Comparison of ENCODE assay signal across 17 mouse cellular contexts in the genomic region with DNA sequence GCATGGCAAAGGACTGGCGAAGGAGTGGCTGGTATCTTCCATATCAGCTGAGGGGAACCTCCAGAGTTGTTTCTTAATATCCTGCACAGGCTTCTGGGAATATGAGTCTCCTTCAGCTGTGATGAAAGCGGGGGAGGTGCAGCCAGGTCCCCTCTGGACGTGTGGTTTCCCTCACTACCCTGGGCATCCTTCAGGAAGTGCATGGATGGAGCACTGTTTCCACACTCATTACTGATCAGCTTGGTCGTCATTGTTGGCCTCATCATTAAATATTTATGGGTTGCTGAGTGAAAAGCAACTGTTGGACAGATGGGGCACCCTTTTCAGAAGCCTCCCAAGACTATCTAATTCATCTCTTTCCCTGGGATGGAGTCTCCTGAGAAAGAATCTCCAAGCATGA.
DNase-seq lines count a peak whose midpoint lies in the region; ATAC-seq lines count a peak whose summit lies in the region.
"Had no signal": no experiment of that assay in that cellular context is flagged by ENCODE, and none has a peak within 500 bp of the region (broad histone marks: within the 10 kb centered on the region; RNA-seq: fewer than 3 reads in every experiment).

No protein-coding gene starts in this region.

- H3K27me3 ChIP-seq in forebrain, embryonic 14.5 days (replicated peaks; ENCODE audit: control insufficient read depth, insufficient read depth, low read length): no peaks in the 10 kb centered on the region
- H3K27me3 ChIP-seq in forebrain, embryonic 16.5 days (replicated peaks; ENCODE audit: control insufficient read depth, insufficient read depth, low read length): no peaks in the 10 kb centered on the region
- no peaks in the 10 kb centered on the region for H3K27me3 ChIP-seq in hindbrain, embryonic 14.5 days (ENCODE audit: control insufficient read depth, insufficient read depth, low read length)
- no peaks in the 10 kb centered on the region for H3K27me3 ChIP-seq in midbrain, embryonic 16.5 days (ENCODE audit: control insufficient read depth, insufficient read depth, low read depth, low read length)
- H3K27me3 ChIP-seq in forebrain, embryonic 15.5 days: no peaks in the 10 kb centered on the region
- H3K27me3 ChIP-seq: liver, embryonic 15.5 days had no signal

- peak; percentile 35 for DNase-seq in forebrain, embryonic 14.5 days (ENCODE audit: low spot score)
- DNase-seq in embryo, embryonic 10.5 days (ENCODE audit: low spot score): peak; percentile 63
- DNase-seq in hindbrain, embryonic 14.5 days (ENCODE audit: low spot score): no peak
- no peak for DNase-seq in thymus, postnatal 14 days
- DNase-seq: adrenal gland, postnatal 10 days; B cell, adult 2 months; cerebellum, adult 18-20 months; cerebellum, postnatal 36 days; heart, adult 2 months; kidney, adult 9 months; kidney, postnatal 36 days; lung, postnatal 10 days had no signal

- no peaks in the 10 kb centered on the region for H3K9me3 ChIP-seq in forebrain, embryonic 14.5 days (replicated peaks; ENCODE audit: control insufficient read depth, low read length)
- no peaks in the 10 kb centered on the region for H3K9me3 ChIP-seq in forebrain, embryonic 16.5 days (ENCODE audit: control insufficient read depth, low read length)
- H3K9me3 ChIP-seq in hindbrain, embryonic 14.5 days (ENCODE audit: control insufficient read depth, low read length): no peaks in the 10 kb centered on the region
- H3K9me3 ChIP-seq in midbrain, embryonic 16.5 days (replicated peaks; ENCODE audit: control insufficient read depth, low read length, poor library complexity, severe bottlenecking): no peaks in the 10 kb centered on the region
- no peaks in the 10 kb centered on the region for H3K9me3 ChIP-seq in forebrain, embryonic 15.5 days
- H3K9me3 ChIP-seq: limb, embryonic 13.5 days; liver, embryonic 15.5 days had no signal

- H3K27ac ChIP-seq in forebrain, embryonic 14.5 days (ENCODE audit: low read depth, low read length): no peak overlapping the region; the same call in 1 of the 2 replicates
- H3K27ac ChIP-seq in forebrain, embryonic 16.5 days (ENCODE audit: low read length): no peak overlapping the region
- no peak overlapping the region for H3K27ac ChIP-seq in hindbrain, embryonic 14.5 days
- 0 out of 2 replicates have a peak overlapping the region, but pooled peaks have one; percentile 22 for H3K27ac ChIP-seq in midbrain, embryonic 16.5 days (ENCODE audit: low read length)
- H3K27ac ChIP-seq in forebrain, embryonic 15.5 days (replicated peaks): no peak overlapping the region
- H3K27ac ChIP-seq: heart, adult 2 months; limb, embryonic 13.5 days; liver, embryonic 15.5 days had no signal

- no peak overlapping the region for H3K4me3 ChIP-seq in forebrain, embryonic 14.5 days (ENCODE audit: low read depth, low read length)
- no peak overlapping the region for H3K4me3 ChIP-seq in forebrain, embryonic 16.5 days (replicated peaks; ENCODE audit: low read length)
- H3K4me3 ChIP-seq in hindbrain, embryonic 14.5 days (replicated peaks; ENCODE audit: low read length): no peak overlapping the region
- H3K4me3 ChIP-seq in midbrain, embryonic 16.5 days (ENCODE audit: low read depth, low read length): no peak overlapping the region
- no peak overlapping the region for H3K4me3 ChIP-seq in forebrain, embryonic 15.5 days
- H3K4me3 ChIP-seq: heart, adult 2 months; limb, embryonic 13.5 days; liver, embryonic 15.5 days had no signal

- H3K4me1 ChIP-seq in forebrain, embryonic 14.5 days (ENCODE audit: control insufficient read depth, insufficient read depth, low read length): peaks cover 32% of the 10 kb centered on the region
- peaks cover 35% of the 10 kb centered on the region for H3K4me1 ChIP-seq in forebrain, embryonic 16.5 days (replicated peaks; ENCODE audit: control insufficient read depth, insufficient read depth, low read length)
- H3K4me1 ChIP-seq in hindbrain, embryonic 14.5 days (replicated peaks; ENCODE audit: control insufficient read depth, insufficient read depth, low read length): peaks cover 25% of the 10 kb centered on the region
- peaks cover 35% of the 10 kb centered on the region for H3K4me1 ChIP-seq in midbrain, embryonic 16.5 days (ENCODE audit: control insufficient read depth, insufficient read depth, low read length)
- peaks cover 34% of the 10 kb centered on the region for H3K4me1 ChIP-seq in forebrain, embryonic 15.5 days
- H3K4me1 ChIP-seq: limb, embryonic 13.5 days; liver, embryonic 15.5 days had no signal

- no peak overlapping the region for H3K4me2 ChIP-seq in forebrain, embryonic 14.5 days (ENCODE audit: low read length)
- H3K4me2 ChIP-seq in forebrain, embryonic 16.5 days (ENCODE audit: low read length): no peak overlapping the region
- no peak overlapping the region for H3K4me2 ChIP-seq in hindbrain, embryonic 14.5 days (replicated peaks)
- H3K4me2 ChIP-seq in midbrain, embryonic 16.5 days (ENCODE audit: low read length): no peak overlapping the region
- no peak overlapping the region for H3K4me2 ChIP-seq in forebrain, embryonic 15.5 days (replicated peaks)
- H3K4me2 ChIP-seq: limb, embryonic 13.5 days; liver, embryonic 15.5 days had no signal

- H3K9ac ChIP-seq in forebrain, embryonic 14.5 days (ENCODE audit: low read length): no peak overlapping the region
- no peak overlapping the region for H3K9ac ChIP-seq in forebrain, embryonic 16.5 days (replicated peaks; ENCODE audit: low read depth, low read length)
- H3K9ac ChIP-seq in hindbrain, embryonic 14.5 days: no peak overlapping the region
- no peak overlapping the region for H3K9ac ChIP-seq in midbrain, embryonic 16.5 days (ENCODE audit: low read depth, low read length)
- no peak overlapping the region for H3K9ac ChIP-seq in forebrain, embryonic 15.5 days (replicated peaks)
- H3K9ac ChIP-seq: limb, embryonic 13.5 days; liver, embryonic 15.5 days had no signal

- WGBS in forebrain, embryonic 14.5 days: 33% methylated on average over 4 of the region's 4 CpGs
- 35% methylated on average over 4 of the region's 4 CpGs for WGBS in forebrain, embryonic 16.5 days
- 13% methylated on average over 4 of the region's 4 CpGs for WGBS in hindbrain, embryonic 14.5 days
- 27% methylated on average over 4 of the region's 4 CpGs for whole genome bisulfite sequencing in midbrain, embryonic 16.5 days
- 33% methylated on average over 4 of the region's 4 CpGs for WGBS in forebrain, embryonic 15.5 days

- no peak for ATAC-seq in forebrain, embryonic 14.5 days
- ATAC-seq in forebrain, embryonic 16.5 days: no peak
- ATAC-seq in hindbrain, embryonic 14.5 days (ENCODE audit: low FRiP score): peak; percentile 42
- ATAC-seq in midbrain, embryonic 16.5 days: no peak
- no peak for ATAC-seq in forebrain, embryonic 15.5 days (replicated peaks)

- no peaks in the 10 kb centered on the region for H3K36me3 ChIP-seq in forebrain, embryonic 14.5 days (ENCODE audit: control insufficient read depth, insufficient read depth, low read length)
- no peaks in the 10 kb centered on the region for H3K36me3 ChIP-seq in forebrain, embryonic 16.5 days (ENCODE audit: control insufficient read depth, insufficient read depth)
- H3K36me3 ChIP-seq in hindbrain, embryonic 14.5 days (replicated peaks; ENCODE audit: control insufficient read depth, insufficient read depth): no peaks in the 10 kb centered on the region
- no peaks in the 10 kb centered on the region for H3K36me3 ChIP-seq in midbrain, embryonic 16.5 days (ENCODE audit: control insufficient read depth, insufficient read depth, low read length)
- H3K36me3 ChIP-seq in forebrain, embryonic 15.5 days: no peaks in the 10 kb centered on the region
- H3K36me3 ChIP-seq: limb, embryonic 13.5 days; liver, embryonic 15.5 days had no signal

Comparison
In these comparisons a context has a peak if more than half of its experiments do, and no peak if none do; other contexts are left out.
1. DNase-seq: peak in forebrain, embryonic 14.5 days (single experiment) and embryo, embryonic 10.5 days (single experiment); none in hindbrain, embryonic 14.5 days (single experiment) and thymus, postnatal 14 days (single experiment).